Mouse (Mus musculus): ENCODE data around the gene Pdk2.

The Pdk2 gene

GRCm38 (mm10) chr11:95001584-95002347 lies 39.4 kb downstream of the Pdk2 start:
- DNase-seq, result no peak

GRCm38 (mm10) chr11:95001058-95001457 lies 40.1 kb downstream of the Pdk2 start:
- DNase-seq, result peak; percentile 86

- DNase-seq, result peak; percentile 80
These were observed 40.6 kb downstream of the Pdk2 start for GRCm38 (mm10) chr11:95000548-95000947.

- no peak for DNase-seq
These were observed 41.0 kb downstream of the Pdk2 start for GRCm38 (mm10) chr11:95000128-95000527.

- DNase-seq, result peak; percentile 51
These were observed 43.1 kb downstream of the Pdk2 start for GRCm38 (mm10) chr11:94998041-94998531.

- peak; percentile 46 for DNase-seq
These were observed 43.6 kb downstream of the Pdk2 start for GRCm38 (mm10) chr11:94997596-94997995.

- DNase-seq, result no peak
These were observed 44.2 kb downstream of the Pdk2 start for GRCm38 (mm10) chr11:94996984-94997383.

GRCm38 (mm10) chr11:94996101-94996500 lies 45.1 kb downstream of the Pdk2 start:
- DNase-seq, result no peak

- DNase-seq, result no peak
These were observed 46.0 kb downstream of the Pdk2 start for GRCm38 (mm10) chr11:94994947-94995772.

- DNase-seq, result no peak
These were observed 46.8 kb downstream of the Pdk2 start for GRCm38 (mm10) chr11:94994208-94994814.

- peak; percentile 81 for DNase-seq
These were observed 48.2 kb downstream of the Pdk2 start for GRCm38 (mm10) chr11:94992754-94993606.

GRCm38 (mm10) chr11:94992480-94992753 lies 48.7 kb downstream of the Pdk2 start:
- no peak for DNase-seq

GRCm38 (mm10) chr11:94991641-94992479 lies 49.3 kb downstream of the Pdk2 start:
- peak; percentile 59 for DNase-seq

- peak; percentile 96 for DNase-seq
These were observed 50.2 kb downstream of the Pdk2 start, which contains the start of gene Ppp1r9b for GRCm38 (mm10) chr11:94990749-94991577. Gene Ppp1r9b (plus strand): TSS chr11:94991035.

- no peak for DNase-seq
These were observed 50.9 kb downstream of the Pdk2 start for GRCm38 (mm10) chr11:94990102-94990748.

GRCm38 (mm10) chr11:94989562-94990017 lies 51.6 kb downstream of the Pdk2 start:
- peak; percentile 95 for DNase-seq

GRCm38 (mm10) chr11:94988780-94989561 lies 52.2 kb downstream of the Pdk2 start:
- DNase-seq, result no peak

GRCm38 (mm10) chr11:94987851-94988250 lies 53.3 kb downstream of the Pdk2 start:
- no peak for DNase-seq

- DNase-seq, result no peak
These were observed 53.8 kb downstream of the Pdk2 start for GRCm38 (mm10) chr11:94987341-94987740.

All from lung, postnatal 36 days (tissue).